Mouse (Mus musculus): ENCODE results near the gene Sh3bp4. TPM values are rescaled to one million over a fixed set of nuclear protein-coding genes. Genes with fewer than 3 reads are reported as not detected.
A peak's percentile ranks its signal among the peaks of the same experiment; 100 is the strongest.

The Sh3bp4 gene
- total RNA-seq, 2 experiments from 2014 or later: 2.5 to 3.7 TPM

DNA sequence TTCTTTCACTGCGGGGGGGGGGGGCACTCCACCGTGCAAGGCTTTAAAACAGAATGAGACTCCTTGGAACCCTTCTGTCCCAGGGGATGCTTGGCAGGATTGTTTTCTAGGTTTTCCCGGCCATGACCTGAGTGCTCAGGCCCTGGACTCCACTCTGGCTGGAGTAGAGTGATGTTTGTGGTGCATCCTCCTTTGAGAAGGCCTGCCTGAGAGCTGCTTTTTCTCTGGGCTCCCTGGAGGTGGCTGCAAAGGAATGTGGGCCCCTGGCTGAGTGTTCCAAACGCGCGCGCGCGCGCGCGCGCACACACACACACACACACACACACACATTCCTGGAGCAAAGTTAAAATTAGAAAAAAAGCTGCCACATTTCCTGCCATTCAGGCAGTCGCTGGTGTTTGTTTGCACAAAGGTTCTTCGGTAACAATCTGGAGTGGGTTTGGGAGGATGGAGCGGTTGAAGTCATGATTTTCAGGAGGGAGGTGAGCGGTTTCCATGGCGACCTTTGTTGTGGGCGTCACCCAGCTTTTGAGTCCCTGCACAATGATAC, 22.3 kb downstream of the Sh3bp4 start:
- DNase-seq (ENCODE audit: low spot score): peak; percentile 50

DNA sequence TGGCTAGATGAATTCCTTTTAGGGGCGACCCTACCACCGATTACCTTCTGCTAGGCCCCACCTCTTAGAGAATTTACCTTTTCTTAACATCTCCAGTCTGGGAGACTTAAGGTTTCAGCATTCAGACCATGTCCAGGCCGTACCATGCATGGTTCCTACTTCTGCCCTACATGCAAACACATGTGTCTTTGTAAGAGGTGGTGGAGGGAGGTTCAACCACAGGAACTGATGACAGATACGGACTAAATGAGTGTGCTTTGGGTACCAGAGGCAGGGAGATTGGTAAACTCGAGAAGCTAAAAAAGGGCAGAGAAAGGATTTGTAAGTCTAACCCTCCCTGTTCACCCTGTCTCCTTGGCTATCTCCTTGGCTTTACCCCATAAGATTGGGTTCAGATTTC, 23.5 kb downstream of the Sh3bp4 start:
- no peak for DNase-seq (ENCODE audit: low spot score)

DNA sequence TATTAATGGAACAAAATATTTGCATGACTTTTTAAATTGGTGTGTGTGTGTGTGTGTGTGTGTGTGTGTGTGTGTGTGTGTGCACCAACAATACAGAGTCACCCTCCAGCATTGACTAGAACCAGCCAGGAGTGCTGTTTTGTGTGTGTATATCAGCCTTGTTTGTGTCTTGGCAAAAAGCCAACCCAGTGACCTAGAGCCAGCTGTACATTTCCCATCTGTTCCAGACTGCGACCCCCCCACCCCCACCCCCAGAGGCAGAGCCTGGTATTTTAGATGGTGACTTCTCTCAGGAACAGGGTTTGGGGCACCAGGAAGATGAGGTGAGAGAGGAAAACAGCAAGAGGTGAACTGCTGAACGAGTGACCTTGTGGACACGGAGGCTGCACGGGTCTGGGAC, 24.2 kb downstream of the Sh3bp4 start:
- DNase-seq (ENCODE audit: low spot score): no peak

DNA sequence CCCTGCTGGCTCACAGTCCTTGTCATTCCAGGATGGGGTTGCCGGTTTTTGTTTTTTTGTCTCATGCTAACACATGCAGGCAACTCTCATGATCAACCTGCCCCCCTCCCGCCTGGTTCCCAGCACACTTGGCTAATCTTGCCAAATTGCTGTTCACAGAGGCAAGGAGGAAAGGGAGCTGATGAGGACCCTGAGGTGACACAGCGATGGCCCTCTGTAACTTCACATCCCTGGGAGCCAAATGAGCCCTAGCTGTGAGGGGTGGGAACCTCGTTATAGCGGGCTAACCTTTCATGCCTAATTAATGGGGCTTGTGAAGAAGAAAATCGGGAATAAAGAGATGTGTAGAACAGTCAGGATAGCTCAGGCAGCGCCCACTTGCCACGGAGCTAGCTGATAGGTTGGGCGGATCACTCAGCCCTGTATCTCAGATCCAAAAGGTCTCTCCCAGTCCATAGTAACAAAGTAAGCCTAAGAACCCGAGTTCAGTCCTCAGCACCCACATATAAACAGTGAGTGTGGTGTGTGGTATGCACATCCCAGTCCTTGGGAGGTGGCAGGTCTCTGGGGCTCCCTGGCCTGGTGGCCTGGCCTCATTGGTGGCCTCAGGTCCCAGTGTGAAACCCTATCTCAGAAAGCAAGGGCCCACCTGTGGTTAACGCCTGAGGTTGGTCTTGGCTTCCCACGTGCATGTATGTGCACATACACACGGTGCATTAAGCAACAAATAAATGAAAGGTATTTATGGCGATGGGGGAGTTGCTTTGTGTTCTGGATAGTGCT, 25.6 kb downstream of the Sh3bp4 start:
- no peak for DNase-seq (ENCODE audit: low spot score)

DNA sequence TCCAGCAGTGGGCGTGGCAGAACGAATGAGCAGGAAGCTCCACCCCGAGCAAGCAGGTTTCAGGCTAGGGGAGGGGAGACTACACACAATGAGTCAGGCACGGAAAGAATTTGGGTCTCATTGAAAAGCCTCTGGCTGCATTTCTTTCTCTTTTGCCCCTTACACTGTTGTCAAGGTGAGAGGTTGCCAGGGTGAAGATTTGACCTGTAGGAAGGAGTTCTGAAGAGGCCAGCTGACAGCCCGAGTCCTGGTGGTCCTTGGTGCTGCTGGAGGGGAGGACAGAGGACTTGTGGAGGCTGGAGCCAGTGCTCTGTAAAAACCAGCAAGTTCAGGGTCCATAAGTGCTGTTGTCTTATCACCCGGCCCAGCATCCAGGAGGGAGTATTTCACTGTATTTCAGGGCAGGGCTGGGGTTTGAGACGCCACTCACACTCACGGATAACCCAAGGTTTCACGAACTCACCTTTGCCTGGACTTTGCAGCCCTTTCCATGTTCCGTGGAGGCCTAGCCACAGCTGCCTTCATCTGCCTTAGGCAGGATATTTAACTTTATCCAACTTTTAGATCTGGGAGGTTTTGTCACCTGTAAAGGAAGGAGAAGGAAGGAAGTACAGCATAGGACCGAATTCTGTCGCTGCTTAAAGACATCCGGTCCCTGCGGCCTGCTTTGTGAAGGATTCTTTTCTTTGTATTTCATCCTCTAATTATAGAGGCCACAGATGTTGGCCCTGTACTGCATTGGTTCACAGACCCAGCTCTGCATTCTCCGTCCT, 32.2 kb downstream of the Sh3bp4 start:
- no peak for DNase-seq (ENCODE audit: low spot score)

DNA sequence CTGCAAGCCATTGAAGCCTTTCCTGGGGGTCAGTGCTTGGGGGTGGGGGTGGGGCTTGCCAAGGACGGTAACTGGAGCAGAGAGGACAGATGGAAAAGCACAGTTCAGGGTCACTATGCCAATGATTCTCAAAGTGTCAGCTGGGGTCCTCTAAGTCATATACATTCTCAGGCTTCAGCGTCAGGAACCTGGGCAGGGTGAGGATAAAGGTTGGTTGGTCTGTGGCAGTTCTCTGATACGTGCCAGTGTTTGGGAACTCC, 32.7 kb downstream of the Sh3bp4 start:
- no peak for DNase-seq (ENCODE audit: low spot score)

DNA sequence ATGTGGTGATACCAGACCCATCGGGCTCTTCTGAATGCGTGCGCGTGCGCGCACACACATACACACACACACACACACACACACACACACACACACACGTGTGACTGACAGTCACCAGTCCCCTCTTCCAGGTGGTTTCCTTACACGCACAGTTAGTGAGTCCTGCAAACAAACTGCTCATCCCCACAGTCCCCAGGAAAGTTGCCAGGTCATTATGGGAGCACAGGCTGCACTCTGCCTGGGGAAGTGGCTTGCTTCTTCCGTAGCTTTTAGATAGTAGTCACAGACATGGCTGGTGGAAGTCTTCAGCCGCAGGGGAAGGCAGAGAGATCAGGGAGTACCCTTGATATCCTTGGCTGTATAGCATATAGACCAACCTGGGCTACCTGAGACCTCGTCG, 33.3 kb downstream of the Sh3bp4 start:
- DNase-seq (ENCODE audit: low spot score): no peak

DNA sequence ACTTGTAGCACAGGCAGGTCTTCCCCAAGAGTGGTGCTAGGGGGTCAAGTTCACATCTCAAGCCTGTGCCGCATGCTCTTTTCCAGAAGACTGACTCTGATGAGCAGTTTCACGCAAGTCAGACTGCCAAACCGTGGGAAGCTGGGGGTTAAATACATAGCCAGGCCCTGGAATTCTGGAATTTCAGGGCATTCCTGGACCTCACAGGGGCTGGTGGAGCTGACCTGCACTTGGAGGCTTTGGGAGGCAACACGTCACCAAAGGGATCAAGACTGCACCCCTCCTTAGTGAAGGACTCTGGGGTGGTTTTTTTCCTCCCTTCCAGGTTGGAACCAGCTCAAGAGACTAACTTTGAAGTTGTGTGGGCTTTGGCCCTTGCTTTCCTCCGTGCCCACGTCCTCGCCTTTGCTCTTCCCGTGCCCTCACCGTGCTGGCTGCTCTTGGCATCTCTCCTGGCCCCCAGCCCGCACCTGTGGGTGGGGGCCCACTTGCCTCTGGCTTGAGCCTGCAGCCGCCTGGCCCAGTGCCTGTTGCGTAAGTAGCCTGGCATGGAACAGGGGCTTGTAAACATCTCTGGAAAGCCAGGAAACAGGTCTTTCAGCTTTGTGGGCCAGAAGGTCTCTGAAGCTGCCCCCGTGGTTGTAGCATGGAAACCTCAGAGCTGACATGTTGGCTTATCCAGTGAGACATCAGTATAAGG, 34.0 kb downstream of the Sh3bp4 start:
- DNase-seq (ENCODE audit: low spot score): no peak

DNA sequence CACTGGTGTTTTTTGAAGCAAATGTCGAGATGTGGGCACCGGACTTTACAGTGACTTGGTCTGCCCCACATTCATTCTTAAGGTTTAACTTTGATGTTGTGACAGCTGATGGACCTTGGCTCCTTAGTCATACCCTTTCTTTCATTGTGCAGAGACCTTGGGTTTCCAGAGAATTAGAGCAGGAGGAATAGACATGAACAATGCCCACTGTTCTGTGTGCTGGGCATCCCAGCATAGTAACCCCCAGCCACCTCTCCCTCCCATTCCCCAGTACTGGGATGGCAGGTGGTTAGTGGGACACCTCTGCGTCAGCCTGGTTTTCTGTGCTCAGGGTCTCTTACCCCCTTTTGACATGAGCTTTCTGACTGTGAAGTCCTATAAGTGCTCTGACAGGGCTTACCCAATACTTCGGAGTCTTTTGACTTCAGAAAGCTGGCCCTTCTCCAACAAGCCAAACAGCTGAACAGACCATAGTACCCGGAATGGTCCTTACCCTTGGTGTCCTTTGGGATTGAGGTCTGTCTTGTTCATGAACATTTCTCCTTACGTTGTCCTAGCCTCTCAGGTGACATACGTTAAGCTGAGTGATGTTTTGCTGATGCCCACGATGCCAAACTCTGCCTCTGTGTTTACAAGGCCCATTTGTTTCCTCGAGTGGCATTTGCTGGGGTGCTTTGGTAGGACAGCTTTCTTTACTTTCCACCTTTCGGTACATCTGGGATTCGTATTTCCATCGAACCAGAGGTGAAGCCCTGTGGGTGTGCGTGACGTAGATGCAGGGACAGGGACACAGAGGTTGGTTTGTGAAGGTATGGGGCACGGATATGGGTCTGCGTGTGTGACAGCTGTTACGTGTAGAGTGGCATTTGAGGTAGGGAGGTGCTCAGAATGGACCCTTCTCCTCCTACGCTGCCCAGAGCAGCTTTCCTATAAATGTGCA, 35.9 kb downstream of the Sh3bp4 start:
- no peak for DNase-seq (ENCODE audit: low spot score)

DNA sequence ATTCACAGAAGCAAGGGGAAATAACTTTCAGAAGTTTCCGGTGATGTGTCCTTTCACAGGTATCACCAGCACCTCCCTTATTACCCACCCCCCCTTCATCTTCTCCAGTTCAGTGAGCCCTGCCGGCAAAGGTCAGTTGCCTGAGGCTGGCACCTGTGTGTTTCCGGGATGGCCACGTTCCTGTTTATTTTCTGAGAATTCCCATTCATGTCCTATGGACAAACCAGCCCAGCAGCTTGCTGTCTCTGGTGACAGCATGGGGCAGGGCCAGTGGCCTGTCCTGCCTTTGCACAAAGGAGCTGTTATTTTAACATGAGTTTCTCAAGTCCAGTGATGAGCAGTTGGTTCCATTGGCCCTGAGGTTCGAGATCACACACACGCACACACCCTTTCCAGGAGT, 37.3 kb downstream of the Sh3bp4 start:
- DNase-seq (ENCODE audit: low spot score): no peak

DNA sequence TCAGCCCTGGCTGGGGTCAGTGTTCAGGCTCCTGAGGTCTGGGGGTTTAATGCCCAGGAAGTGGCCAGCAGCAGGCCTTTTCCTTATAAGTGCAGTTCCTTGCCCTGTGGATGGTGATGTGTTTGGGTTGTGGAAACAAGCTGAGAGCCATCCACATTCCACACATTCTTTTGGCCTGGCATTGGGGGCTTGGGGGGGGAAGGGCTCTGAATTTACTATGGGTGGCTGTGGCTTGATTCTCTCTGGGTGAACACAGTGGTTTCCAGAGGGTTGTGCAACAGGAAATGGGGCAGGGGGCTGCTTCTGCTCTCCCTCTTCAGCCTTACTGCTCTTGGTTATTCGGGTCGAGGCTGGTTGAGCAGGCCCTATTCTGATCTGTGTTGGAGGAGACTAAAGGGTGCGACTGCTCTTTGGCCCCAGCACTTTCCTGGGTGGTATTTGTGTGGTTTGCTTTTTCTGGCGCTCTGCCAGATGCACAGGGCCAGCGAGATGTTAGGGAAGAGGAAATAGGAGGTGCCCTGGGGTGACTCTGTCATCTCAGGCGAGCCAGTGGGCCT, 38.2 kb downstream of the Sh3bp4 start:
- no peak for DNase-seq (ENCODE audit: low spot score)

DNA sequence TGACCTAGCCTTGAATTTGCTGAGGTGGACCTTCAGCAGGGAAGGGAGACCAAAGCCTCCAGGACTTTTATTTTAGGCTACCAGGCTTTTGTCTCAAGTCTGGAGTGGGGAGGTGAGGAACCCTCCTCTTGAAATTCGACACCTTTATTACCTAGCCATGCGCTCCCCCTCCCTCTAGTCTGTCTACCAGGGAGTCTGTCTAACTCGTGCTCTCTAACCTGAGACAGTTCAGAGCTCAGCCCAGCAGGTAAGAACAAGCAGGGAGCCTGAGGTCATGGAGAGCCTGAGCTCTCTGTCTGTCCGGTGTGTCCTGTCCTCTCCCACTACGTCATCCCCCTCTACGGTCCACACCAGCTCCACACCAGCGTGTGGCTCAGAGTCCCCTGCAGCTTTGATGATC, 39.6 kb downstream of the Sh3bp4 start:
- no peak for DNase-seq (ENCODE audit: low spot score)

DNA sequence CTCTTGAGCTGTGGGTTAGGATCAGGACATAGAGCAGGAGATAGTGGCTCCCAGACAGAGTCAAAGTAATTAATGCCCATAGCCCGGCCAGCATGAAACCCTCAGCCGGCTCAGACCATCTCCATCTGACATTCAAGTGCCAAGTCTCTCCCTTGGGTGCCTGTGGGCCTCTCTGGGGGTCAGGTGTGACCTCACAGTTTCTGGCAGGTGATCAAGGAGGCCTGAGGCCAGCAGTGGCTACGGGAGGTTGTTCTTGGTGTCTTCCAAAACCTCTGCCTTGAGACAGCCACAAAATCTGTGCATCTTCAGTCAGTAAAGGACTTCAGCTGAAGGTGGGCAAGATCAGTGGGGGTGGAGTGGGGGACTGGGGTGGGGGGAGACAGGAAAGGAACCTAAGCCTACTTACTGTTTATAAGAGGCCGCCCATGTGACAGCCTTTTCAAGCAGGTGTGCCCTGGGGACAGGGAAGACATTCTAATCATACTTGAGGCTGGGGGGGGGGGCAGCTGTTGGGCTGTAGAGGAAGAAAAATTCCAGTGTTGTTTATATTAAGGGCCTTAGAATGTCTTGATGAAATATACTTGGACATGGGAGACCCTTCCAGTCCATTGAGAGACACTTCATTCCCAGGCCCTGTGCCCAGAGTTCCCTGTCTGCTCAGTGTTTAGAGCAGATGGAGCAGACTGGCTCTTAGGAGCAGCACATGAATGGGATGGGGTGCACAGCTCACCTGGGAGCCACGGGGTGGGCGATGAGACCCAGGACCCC, 40.7 kb downstream of the Sh3bp4 start:
- DNase-seq (ENCODE audit: low spot score): no peak

DNA sequence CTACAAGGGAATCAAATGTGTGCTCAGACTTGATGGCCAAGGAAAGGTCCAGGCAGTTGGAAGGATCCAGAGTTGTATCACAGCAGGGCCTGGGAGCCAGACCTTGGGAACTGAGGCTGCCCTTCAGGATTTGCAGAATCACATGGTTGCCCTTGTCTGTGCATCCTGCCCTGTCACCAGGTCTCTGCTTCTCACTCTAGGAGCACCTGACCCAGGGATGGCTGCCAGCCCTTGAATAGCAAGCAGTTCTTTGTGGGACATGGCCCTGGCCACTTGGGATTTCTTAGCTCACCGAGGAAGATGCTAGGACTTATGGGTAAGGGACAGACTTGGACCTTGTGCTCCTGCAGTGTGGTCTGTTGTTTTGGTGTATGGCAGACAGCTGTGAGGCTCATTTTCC, 42.3 kb downstream of the Sh3bp4 start:
- DNase-seq (ENCODE audit: low spot score): no peak

DNA sequence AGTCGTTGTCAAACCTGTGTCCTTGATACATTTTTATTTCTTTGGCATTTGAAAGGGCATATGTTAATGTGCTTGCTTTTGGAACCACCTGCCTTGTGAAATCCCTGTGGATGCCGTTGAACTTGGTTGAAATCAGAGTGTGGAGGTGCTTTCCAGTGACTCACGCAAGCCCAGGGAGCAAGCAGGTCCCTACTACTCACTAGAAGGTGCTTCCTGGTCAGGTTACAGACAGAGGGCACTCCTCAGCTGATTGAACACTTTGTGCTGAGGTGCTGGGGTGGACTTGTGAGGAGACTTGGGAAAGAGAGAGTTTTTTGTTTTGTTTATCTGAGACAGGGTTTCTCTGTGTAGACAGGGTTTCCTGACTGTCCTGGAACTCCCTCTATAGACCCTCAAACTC, 43.5 kb downstream of the Sh3bp4 start:
- no peak for DNase-seq (ENCODE audit: low spot score)

DNA sequence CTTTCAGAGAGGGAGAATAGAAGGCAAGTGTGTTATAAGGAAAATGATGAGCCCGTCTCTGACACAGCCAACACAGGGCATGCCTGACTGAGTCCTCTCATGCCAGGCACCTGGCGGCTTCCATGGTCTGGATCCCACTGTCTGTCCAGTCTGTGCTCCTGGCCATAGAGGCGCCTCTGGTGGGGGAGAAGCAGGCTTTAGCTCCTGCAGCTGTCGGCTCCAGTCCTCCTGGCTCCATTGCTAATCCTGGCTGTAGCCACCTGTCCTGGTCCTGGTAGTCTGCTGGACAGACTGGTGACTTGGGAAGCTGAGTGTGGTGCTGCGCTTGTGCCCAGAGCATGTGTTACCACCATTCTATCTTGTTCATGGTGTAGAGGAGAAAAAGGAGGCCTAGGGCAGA, 46.8 kb downstream of the Sh3bp4 start:
- no peak for DNase-seq (ENCODE audit: low spot score)

DNA sequence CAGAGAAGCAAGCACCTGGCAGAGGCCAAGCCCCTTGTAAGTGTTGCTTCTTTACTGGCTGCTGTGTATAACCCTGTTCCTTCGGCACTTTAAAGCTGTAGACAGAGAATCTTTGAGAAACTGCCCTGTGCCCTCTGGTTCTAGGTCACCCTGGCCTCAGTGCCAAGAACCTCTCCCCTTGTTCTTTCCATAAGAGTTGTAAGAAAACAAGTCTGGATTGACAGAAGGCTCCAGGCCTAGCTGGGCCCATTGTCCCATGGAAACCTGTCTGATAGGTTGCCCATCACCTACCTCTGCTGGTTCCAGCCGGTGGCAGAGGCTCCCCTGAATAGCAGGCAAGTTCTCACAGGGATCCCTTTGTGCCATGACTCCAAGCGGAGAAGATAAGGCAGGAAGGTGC, 47.9 kb downstream of the Sh3bp4 start:
- DNase-seq (ENCODE audit: low spot score): no peak

DNA sequence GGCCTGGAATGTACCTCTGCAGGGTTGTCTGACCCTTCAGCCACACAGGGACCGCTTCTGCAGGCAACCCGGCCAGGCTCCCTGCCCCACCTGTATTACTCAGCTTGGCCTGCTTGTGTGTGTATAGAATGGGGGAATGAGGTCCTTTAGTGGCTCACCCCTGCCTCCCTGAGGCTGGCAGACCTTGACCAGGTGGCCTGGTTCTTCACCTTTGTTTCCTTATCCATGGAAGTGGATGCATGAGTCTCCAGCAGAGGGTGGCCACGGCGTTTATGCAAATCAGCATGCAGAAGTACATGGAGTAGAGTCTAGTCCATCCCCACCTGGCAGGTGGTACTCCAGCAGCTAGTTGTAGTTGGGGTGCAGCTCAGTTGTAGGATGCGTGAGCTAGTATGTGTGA, 48.6 kb downstream of the Sh3bp4 start:
- DNase-seq (ENCODE audit: low spot score): no peak

DNA sequence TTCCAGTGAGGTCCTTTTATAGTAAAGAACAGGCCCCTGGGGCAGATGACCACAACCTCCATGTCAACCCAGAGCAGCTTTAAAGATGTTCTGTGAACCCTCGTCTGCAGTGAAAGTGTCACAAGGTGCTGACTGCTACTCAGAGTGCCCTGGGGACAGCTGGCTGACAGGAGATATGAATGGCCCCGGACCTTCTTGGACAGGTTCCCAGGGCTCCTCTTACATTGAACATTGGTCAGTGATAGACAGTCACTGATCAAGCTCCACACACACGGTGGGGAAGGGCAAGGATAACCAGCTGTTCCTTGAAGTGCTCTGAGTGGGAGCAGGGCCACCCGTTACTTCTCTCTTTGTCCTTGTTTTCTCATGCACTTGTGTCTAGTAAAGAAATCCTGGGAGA, 50.1 kb downstream of the Sh3bp4 start:
- DNase-seq (ENCODE audit: low spot score): no peak

DNA sequence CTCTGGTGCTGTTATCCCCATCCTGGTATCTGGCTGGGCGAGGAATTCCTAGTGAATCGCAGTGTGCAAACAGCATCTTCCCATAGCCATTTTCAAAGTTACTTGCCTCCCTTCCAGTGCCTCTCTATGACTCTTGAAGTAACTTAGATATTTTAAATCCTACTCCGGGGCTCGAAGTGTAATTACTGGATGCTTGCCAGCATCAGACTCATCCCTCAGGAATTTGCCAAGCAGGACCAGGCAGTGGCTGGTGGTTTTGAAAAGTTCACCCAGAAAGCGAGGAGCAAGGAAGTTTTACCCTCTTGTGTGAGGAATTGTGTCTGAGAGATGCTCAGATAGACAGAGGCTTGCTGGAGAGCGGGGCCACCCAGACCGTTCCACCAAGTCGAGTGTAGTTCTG, 51.3 kb downstream of the Sh3bp4 start:
- DNase-seq (ENCODE audit: low spot score): no peak

Measured in gastrocnemius, adult 18-20 months (tissue).